ENCODE assay signal across 8 mouse cellular contexts in genomic region chr16:33185261-33186046, GRCm38 (mm10). TPM values are rescaled to one million over a fixed set of nuclear protein-coding genes. Genes with fewer than 3 reads are reported as not detected.
DNase-seq lines count a peak whose midpoint lies in the region; ATAC-seq and TF ChIP-seq lines count a peak whose summit lies in the region.

No protein-coding gene starts in this region.

- no peaks in the 10 kb centered on the region for H3K27me3 ChIP-seq in forebrain, embryonic 11.5 days (ENCODE audit: control insufficient read depth, insufficient read depth, low read length)
- H3K27me3 ChIP-seq in splenic B cell, adult 2 months (ENCODE audit: control insufficient read depth, insufficient read depth, low read length, poor library complexity, severe bottlenecking): no peaks in the 10 kb centered on the region

- peak overlapping the region; percentile 97 for H3K27ac ChIP-seq in left cerebral cortex, adult 2 months
- H3K27ac ChIP-seq in forebrain, embryonic 11.5 days (ENCODE audit: low read depth, low read length): peak overlapping the region; percentile 70; the same call in 1 of the 2 replicates

- H3K9ac ChIP-seq in forebrain, embryonic 11.5 days (ENCODE audit: low read length): peak overlapping the region; percentile 95

- peak; percentile 76 for ATAC-seq in forebrain, embryonic 11.5 days (replicated peaks; ENCODE audit: low FRiP score)
- ATAC-seq in megakaryocyte progenitor cell, adult 5-6 weeks (replicated peaks; ENCODE audit: poor library complexity): peak; percentile 48

- H3K4me2 ChIP-seq in forebrain, embryonic 11.5 days (ENCODE audit: low read depth, low read length, severe bottlenecking): peak overlapping the region; percentile 98

- H3K4me1 ChIP-seq in forebrain, embryonic 11.5 days (replicated peaks; ENCODE audit: control insufficient read depth, insufficient read depth, low read length): peaks cover 5% of the 10 kb centered on the region; the same call in 1 of the 2 replicates

- TF ChIP-seq CTCF in left cerebral cortex, adult 2 months (IDR thresholded peaks at IDR 0.05): peak; percentile 3; the same call in 1 of the 2 replicates

- DNase-seq in left cerebral cortex, adult 2 months (ENCODE audit: extremely low spot score in 1 of 2, low spot score in 2 of 2): peak; percentile 44 to 45
- DNase-seq in left cerebral cortex, adult 11 months (ENCODE audit: low spot score): no peak
- peak; percentile 40 for DNase-seq in c-Kit-positive CD71-positive TER-119-positive erythroid progenitor cells, embryonic 14.5 days (ENCODE audit: low spot score)
- DNase-seq in forebrain, embryonic 11.5 days (ENCODE audit: low spot score): peak; percentile 80
- DNase-seq in heart, postnatal 14 days: peak; percentile 39 to 71
- DNase-seq in kidney, postnatal 4 days: peak; percentile 70 to 80
- DNase-seq in splenic B cell, adult 2 months (ENCODE audit: low read depth, low spot score): peak; percentile 47

- H3K36me3 ChIP-seq in forebrain, embryonic 11.5 days (ENCODE audit: control insufficient read depth, insufficient read depth, low read length): no peaks in the 10 kb centered on the region
- no peaks in the 10 kb centered on the region for H3K36me3 ChIP-seq in splenic B cell, adult 2 months (ENCODE audit: control insufficient read depth, insufficient read depth, low read length, poor library complexity, severe bottlenecking)

- WGBS in forebrain, embryonic 11.5 days: under 1% methylated on average over 59 of the region's 59 CpGs

- H3K9me3 ChIP-seq in forebrain, embryonic 11.5 days (ENCODE audit: control insufficient read depth, low read length): no peaks in the 10 kb centered on the region

- intact Hi-C loops in left cerebral cortex, adult 2 months (cut with DNase I): loop anchor here (2.0 to 5.0 kb wide), 2 partner anchors 67 to 129 kb away; partner anchors contain the start of genes Iqcg, Rpl35a and Snx4
- intact Hi-C loops in heart, postnatal 14 days (cut with DNase I): no loop called here

- H3K4me3 ChIP-seq in left cerebral cortex, adult 2 months: peak overlapping the region; percentile 100
- peak overlapping the region; percentile 89 for H3K4me3 ChIP-seq in forebrain, embryonic 11.5 days (ENCODE audit: low read depth, low read length)

RNA-seq across cellular contexts. Expression of gene Osbpl11, which starts 0.6 kb away (rescaled TPM):
- 10 to 100 TPM; 16.6 to 18.7 TPM for total RNA-seq in left cerebral cortex, adult 2 months (2021)
- 26.2 and 26.7 TPM in 2 replicates for polyA plus RNA-seq in forebrain, embryonic 11.5 days (2014; fragmentation: Nextera tagmentation; extraction: Ambion mirVana)
- 10 to 100 TPM; 22.9 to 23.2 TPM for total RNA-seq in heart, postnatal 14 days (2021)
- 8.7 and 9.3 TPM in 2 replicates for total RNA-seq in megakaryocyte progenitor cell, adult 5-6 weeks (2015)
- 17.2 and 17.7 TPM in 2 replicates for total RNA-seq in megakaryocyte progenitor cell, adult 5-6 weeks (2017)
